Mouse (Mus musculus) CD4-positive, CD25-positive, alpha-beta regulatory T cell, adult 4 months (primary cell): ENCODE results near the gene Adgrb2. TPM values are rescaled to one million over a fixed set of nuclear protein-coding genes. Genes with fewer than 3 reads are reported as not detected.
A peak's percentile ranks its signal among the peaks of the same experiment; 100 is the strongest.

Experiments used
- ATAC-seq: one replicate; pipeline ENCODE4 v1.8.0; 2017
- polyA plus RNA-seq, 2 experiments: library from polyadenylated mRNA; unstranded; fragments of 100-300 nt; shearing (Covaris generic); gene quantifications; one replicate each; pipeline ENCODE4 v1.2.1; 2017

The Adgrb2 gene
- polyA plus RNA-seq, 2 experiments from 2014 or later = 0.34 TPM; not detected in 1

DNA sequence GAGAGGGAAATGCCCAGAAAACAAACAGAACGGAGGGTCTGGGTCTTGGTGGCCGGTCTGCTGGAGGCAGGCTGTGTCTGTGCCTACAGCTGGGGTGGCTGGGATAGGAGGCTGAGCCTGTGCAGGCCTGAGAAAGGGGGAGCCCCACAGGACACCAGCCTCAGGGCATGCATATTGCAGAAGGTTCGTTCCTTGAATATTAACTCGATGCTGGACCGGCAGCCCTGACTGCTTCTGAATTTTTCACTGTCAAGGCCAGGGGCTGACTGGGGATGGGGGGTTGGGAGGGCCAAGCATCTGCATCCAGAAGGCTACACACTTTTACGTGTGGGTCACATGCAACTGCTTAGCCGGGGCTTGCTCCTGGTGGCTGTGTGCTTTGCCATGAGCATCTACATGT is 48.8 kb downstream of the Adgrb2 start:
- no peak for ATAC-seq

GRCm38 (mm10) chr4:130036112-130036511 is 51.4 kb downstream of the Adgrb2 start:
- peak; percentile 70 for ATAC-seq

- ATAC-seq = no peak
Measured at GRCm38 (mm10) chr4:130036573-130037401, 52.1 kb downstream of the Adgrb2 start.

- no peak for ATAC-seq
Measured at GRCm38 (mm10) chr4:130039351-130039750, 54.7 kb downstream of the Adgrb2 start.

- no peak for ATAC-seq
Measured at GRCm38 (mm10) chr4:130041076-130041475, 56.4 kb downstream of the Adgrb2 start.

GRCm38 (mm10) chr4:130044211-130044610 is 59.5 kb downstream of the Adgrb2 start:
- no peak for ATAC-seq

DNA sequence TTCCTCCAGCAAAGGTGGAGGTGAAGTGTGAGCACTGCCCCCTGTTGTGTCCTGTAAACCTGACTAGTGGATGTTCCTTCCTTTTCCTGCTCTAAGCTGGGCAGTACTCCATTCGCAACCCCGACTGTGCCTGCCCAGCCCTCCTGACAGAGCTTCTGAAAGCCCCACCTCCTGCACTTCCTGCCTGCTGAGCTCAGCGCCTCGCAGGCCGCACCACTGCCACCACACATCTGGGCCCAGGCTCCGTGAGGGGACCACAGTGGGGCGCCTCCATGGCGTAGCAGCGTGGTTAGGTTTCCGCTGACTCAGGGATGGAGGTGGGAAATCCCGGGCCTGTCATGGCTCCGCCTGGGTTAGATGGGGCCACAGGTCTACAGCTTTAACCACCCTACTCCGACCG is 60.9 kb downstream of the Adgrb2 start:
- ATAC-seq = peak; percentile 97

DNA sequence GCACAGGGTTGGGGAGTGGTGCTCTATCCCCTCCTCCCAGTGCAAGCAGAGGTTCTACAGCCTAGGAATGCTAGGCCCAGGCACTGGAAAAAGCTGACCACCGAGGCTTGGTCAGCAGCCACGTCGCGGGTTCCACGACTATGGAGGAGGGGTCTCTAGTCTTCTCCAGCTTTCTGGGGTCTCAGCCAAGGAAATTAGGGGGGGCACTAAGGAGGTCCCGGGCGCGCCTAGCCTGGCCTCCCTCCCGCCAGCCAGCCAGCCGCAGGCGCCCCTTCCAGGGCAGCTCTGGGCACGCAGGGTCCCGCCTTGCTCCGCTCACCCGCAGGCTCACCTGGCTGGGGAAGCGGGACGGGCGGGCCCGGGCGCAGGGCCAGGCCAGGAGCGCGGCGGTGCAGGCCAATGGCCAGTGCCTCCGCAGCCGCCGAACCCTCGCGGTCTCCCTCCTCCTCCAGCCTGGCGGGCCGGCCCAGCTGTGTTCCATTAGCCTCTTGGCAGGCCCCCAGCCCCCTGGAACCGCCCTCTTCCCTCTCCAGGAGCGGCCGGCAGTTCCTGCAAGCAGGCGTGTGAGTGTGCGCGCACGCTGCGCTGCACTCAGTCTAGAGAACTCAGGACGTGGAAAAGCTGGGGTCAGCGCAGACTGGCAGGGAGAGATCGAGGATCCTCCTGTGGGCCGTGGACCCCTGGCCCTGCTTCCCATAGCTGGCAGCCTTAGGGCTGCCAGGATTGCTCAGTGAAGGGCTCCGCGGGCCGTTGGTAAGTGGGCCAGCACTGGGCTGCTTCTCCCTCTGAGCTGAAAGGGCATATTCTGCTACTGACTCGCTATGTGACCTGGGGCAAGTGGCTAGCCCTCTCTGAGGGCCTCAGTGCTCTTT is 62.9 kb downstream of the Adgrb2 start, which contains the start of gene Col16a1:
Col16a1 (plus strand) TSS at position 510 of the 872 bp plus-strand sequence.
- no peak for ATAC-seq

GRCm38 (mm10) chr4:130048203-130048479 is 63.5 kb downstream of the Adgrb2 start:
- no peak for ATAC-seq

DNA sequence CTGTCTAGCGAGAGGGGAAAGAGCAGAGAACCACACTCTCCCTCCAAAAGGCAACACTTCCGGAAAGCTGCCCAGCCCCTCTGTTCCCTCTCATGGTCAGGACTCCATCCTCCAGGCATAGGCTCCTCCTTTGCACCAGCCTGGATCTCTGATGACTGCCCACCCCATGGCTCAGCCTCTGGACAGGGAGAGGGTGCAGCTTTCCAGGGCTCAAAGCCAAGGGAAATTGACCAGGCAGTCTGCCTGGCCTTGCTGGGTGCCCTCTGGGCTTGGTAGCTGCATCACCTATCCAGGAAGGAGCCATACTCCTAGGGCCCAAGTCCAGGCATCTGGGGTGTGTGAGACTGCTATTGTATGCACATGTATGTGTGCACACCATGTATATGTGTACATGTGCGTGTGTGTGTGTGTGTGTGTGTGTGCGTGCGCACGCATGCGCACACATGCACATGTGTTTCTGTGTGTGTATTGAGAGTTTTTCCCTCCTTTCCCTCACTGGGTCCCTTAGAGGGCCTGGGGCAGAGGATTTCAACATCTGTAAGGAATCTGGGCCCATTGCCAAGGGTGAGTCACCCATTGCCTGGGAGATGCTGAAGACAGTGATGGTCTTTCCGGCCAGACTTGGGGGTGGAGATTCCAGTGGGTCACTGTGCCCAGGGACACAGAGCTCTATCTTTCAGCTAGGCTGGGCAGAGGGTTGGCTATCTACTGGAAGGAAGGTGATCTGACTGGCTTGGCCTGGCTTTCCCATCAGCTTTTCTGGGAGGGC is 65.6 kb downstream of the Adgrb2 start:
- ATAC-seq = no peak

GRCm38 (mm10) chr4:130052283-130052682 is 67.6 kb downstream of the Adgrb2 start:
- ATAC-seq = no peak

DNA sequence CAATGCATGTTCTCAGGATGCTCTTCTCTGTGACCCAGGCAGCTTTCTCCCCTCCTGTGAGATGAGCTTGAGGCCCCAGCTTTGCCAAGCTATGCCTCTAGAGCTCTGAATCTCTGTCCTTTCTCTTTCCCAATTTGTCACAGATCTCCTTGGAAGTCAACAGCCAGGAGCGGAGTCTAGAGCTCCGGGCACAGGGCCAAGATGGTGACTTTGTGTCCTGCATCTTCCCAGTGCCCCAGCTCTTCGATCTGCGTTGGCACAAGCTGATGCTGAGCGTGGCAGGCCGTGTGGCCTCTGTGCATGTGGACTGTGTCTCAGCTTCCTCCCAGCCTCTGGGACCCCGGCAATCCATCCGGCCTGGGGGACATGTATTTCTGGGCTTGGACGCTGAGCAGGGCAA is 68.4 kb downstream of the Adgrb2 start:
- no peak for ATAC-seq

- no peak for ATAC-seq
Measured at GRCm38 (mm10) chr4:130054727-130055126, 70.1 kb downstream of the Adgrb2 start.

- no peak for ATAC-seq
Measured at GRCm38 (mm10) chr4:130055160-130056010, 70.7 kb downstream of the Adgrb2 start.

- ATAC-seq = no peak
Measured at GRCm38 (mm10) chr4:130056011-130056322, 71.3 kb downstream of the Adgrb2 start.

GRCm38 (mm10) chr4:130056471-130056870 is 71.8 kb downstream of the Adgrb2 start:
- no peak for ATAC-seq

DNA sequence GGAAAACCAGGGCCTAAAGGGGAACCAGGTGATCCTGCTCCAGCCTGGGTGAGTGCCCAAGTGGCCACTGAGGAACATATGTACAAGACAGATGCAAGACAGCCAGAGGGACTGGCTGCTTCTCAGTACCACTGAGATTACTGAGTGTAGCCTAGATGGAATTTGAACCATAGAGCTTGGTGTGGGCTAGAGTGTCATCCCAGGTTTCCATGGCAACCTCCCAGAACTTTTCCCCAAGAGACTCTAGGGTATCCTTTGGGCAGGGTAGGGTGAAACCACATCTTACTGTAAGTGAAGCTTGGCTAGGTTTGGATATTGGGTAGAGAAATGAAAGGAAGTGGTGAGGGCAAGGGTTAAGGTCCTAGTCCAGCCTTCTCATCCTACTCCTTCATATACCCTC is 76.3 kb downstream of the Adgrb2 start:
- ATAC-seq = no peak

GRCm38 (mm10) chr4:130063191-130063590 is 78.5 kb downstream of the Adgrb2 start:
- no peak for ATAC-seq

- ATAC-seq = no peak
Measured at GRCm38 (mm10) chr4:130066816-130067215, 82.1 kb downstream of the Adgrb2 start.

- ATAC-seq = no peak
Measured at GRCm38 (mm10) chr4:130070523-130070922, 85.9 kb downstream of the Adgrb2 start.

GRCm38 (mm10) chr4:130071758-130072157 is 87.1 kb downstream of the Adgrb2 start:
- no peak for ATAC-seq
